Mouse (Mus musculus) urinary bladder, postnatal 14 days (tissue): ENCODE results near the gene Tspoap1.

Source experiments
- DNase-seq: peaks from one replicate; pipeline ENCODE4 v3.0.0; 2021; ENCODE audit warnings: low spot score

Tspoap1 gene

DNA sequence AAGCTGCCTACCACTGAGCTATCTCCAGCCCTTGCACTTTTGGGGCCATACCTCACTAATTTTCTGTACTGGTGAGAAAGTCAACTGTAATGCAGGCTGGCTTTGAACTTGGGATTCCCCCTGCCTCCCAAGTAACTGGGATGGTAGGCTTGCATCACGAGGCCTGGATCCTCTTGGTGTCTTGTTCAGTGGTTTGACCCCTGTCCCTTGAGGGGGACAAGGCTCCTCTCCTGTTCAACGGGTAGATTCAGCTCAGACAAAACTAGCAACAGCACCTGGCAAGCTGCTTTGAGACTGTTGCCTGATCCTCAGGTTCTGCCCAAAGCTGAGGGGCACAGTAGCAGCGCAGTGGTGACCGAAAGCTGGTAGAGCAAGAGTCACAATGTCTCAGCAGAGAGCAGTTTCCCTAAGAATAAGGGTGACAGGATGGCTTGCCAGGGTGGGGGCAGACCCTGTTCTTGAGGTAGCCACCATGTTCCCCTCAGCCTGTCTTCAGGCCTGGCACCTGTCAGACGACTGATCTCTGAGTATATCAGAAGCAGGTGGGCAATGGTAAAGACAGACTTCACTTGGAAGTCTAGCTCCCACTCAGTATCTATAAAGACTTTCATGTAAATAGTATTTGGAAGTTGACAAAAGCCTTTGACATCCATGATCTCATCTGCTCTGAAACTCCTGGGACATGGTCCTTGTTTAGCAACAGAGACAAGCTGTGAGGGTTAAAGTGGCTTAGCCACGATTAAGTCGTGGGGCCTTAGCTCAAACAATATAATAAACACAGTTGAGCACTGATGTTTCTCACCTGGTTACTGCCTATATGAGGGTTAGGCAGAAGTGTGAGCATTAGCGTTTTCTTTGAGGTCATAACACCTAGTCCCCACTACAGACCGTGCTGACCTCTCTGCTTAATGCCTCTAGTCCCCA lies 14.4 kb upstream of the Tspoap1 start:
- no peak for DNase-seq

DNA sequence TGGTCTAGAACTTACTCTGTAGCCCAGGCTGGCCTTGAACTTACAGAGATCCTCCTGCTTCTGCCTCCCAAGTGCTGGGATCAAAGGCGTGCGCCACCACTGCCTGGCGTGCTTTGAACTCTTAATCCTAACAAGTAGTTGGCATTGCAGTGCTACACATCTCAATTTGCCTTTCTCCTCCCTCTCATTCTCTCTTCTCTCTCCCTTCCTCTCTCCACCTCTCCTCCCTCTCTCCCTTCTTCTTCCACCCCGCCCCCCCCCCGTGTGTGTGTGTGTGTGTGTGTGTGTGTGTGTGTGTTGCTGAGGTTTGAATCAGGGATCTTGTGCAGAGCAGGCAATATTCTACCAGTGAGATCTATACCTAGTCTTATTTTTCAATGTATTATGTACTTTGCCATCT lies 13.0 kb upstream of the Tspoap1 start:
- DNase-seq, result no peak

DNA sequence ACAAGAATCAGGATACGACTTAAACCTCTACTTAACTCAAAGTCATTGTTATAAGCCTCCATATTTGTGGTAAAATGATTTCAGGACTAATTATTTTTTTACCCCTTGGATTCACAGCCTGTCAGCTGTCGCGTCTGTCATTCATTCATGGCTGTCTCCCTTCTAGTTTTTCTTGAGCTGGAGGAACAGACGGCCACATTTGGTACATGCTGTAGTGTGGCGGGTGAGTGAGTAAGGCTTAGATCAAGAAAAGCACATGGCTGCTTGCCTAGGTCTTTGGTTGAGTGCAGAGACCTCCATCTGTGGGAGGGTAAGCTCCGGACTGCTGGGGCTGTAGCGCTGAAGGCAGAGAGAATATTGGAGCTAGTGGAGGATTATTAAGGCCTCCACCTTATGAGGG lies 12.6 kb upstream of the Tspoap1 start:
- no peak for DNase-seq

DNA sequence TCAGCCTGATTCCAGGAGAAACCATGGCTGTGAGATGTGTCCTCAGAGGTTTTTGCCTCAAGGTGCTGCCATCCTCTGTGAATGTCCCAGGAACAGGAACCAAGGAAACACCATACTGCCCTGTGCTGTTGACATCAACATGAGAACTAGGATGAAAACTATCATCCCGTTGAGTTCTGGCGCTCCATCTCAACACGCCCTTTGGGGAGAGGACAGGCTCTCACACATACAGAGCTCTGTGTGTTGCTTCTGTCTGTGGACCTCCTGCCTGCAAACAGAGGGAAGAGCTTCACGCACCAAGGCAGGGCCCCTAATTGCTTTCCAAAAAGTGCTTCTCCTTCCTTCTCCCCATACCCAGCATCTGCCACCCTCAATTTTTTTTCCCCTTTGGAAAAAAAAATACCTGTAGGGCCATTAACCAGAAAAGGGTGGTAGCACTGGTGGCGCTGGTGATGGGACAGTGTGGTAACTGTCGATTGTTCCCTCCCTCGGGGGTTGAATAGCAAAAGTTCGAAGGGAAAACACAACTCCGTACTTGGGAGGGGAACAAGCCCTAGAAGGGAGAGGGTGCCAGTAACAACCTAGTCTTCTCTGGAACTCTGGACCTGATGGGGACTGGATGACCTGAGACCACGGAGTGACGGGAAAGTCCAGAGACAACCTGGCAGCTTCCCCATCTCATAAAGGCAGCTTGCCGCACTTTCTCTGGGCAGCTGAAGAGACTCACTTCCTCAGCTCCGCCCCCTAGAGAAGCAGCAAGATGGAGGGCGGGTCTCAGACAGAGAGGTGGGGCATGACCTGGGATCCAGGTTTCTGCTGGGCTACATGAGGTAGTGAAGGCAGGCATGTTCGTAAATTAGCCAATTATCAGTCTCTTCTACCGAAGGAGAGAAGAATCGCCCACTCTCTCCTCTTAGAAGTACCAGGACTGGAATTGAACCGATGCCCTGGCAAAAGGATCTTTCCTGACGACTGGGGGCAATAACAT lies 11.9 kb upstream of the Tspoap1 start:
- peak; percentile 25 for DNase-seq

DNA sequence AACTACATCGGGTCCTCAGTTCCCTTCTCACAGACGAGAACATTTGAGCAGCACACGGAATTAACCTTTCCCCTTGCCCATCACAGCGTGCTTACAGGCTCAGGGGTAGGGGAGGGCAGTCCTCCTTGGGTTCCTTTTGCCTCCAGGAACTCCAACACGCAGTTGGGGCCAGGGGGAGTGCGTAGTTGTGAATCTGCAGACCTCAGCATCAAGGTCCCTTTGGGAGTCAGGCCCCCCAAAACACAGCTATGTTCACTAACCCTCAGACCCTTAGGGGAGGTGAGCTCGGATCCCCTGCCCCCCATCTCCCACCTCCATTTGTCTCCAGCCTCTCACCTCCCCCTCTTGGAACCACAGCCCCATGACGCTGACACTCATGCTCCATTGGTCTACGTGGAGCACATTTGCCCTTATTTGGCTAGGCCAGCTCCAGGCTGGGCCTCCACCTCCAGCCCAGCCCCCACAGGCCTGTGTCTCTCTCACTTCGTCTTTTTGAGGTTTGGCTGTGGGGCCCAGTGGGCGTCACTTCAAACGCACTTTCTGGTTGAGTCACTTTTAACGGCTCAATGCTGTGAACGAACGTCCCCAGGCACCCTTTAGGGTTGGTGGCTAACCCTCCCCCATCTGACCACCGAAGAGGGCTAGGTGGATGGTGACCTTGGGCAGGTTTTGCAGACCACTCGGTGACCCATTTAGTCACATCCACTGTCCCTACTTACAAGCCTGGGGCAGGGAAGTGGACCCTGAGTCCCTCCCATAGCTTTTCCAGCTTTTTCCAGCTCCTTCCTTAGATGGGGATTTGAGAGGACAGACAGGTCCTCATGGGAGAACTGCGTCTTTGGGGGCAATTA lies 10.9 kb upstream of the Tspoap1 start:
- DNase-seq, result peak; percentile 43

DNA sequence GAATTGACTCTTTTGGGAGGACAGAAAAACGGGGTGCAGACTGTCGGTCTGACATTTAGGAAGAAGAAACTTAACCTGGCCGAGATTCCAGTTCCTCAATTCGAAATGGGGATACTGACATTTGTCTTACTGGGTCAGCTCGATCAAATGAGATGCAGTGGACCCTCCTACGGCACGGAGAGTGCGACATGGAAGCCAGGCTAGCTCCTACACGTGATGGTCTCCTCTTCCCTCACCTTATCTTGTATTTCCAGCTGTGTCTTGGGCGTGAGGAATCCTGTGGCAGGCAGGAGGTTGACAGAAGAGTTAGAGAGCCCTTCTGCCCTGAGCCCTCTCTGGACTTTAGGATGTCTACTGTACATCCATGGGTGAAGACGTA lies 10.3 kb upstream of the Tspoap1 start:
- no peak for DNase-seq

DNA sequence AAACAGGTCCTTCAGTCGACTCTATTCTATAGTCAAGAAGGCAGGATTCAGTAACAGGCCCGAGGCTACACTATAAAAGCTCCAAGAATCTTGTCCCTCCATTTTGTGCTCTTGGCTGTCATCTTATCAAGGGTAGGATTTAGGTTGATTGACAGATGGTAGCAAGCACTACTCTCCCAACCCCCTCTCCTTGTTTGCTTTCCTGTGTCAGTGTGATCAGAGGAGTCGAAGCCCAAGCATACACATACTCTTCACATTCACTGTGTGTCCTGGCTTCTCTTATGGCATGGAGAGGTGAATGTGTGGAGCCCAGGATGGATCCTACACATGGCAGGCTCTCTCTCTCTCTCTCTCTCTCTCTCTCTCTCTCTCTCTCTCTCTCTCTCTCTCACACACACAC lies 9.8 kb upstream of the Tspoap1 start:
- DNase-seq, result no peak

DNA sequence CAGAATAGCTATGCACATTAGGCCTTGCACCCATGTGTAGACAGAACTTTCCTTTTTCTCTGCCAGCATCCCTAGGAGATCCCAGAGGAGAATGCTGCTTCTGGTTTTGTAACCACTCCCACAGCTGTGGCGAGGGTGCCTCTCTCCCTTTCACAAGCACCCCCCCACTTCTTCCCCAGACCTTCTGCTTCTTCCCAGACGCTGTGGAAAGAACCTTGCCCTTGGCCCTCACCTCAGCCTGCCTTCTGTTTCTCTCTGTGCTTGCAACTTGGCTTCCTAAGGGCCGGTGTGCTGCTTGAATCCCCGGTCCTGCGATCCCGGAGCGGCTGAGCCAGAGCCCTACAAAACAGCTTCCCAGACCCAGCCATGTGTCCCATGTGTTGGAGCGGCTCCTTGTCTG lies 9.3 kb upstream of the Tspoap1 start:
- no peak for DNase-seq

DNA sequence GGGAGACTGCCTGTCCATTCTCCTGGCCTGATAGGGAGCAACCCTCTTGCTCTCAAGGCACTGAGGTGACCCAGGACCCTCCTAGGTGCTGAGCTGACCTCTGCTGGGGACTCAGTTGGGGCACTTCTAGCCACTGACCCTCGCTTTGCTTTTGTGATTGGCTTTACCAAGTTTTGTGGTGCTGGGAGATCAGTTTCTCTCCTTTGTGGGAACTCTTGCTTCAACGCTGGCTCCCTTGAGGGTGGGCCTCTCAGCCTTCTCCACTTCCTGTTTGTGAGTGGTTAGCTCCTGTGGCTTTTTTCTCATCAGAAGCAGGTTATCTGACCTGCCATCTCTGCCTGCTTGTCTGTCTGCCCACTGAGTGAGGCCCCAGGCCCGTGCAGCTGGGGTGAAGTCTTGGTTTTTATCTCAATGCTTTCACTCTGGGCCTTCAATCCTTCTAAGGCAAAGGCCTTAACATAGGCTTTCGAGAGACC lies 8.8 kb upstream of the Tspoap1 start:
- no peak for DNase-seq

DNA sequence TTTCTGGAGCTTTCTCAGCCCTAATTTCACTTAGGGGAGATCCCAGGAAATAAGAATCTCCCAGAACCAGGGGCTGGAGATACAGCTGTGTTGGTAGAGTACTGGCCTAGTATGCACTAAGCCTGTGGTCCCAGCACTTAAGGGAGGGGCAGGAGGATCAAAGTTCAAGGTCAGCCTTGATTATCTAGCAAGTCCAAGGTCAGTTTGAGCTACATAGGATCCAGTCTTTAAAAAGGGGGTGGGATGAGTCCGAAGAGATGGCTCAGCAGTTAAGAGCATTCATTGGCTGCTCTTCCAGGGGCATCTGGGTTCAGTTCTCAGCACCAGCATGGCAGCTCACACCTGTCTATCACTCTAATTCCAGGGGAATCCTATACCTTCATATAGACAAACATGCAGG lies 8.0 kb upstream of the Tspoap1 start:
- no peak for DNase-seq

DNA sequence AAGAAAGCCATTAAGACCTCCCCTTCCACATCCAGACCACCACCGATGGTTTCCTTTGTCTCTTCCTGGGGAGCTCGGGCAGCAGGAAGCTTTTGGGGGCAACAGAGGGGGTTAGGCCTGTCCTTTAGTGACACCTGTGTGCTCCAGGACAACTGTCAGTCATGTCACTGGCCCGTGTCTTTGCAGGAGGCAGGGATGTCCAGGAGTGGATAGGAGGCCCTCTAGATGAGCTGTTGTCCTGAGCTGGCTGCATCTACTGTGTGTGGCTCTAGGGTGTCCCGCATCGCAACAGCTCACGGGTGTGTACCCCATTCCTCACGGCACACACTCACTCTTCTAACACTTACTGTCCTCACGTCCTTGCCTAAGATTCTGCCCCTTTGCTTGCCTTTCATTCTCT lies 7.1 kb upstream of the Tspoap1 start:
- DNase-seq, result no peak

DNA sequence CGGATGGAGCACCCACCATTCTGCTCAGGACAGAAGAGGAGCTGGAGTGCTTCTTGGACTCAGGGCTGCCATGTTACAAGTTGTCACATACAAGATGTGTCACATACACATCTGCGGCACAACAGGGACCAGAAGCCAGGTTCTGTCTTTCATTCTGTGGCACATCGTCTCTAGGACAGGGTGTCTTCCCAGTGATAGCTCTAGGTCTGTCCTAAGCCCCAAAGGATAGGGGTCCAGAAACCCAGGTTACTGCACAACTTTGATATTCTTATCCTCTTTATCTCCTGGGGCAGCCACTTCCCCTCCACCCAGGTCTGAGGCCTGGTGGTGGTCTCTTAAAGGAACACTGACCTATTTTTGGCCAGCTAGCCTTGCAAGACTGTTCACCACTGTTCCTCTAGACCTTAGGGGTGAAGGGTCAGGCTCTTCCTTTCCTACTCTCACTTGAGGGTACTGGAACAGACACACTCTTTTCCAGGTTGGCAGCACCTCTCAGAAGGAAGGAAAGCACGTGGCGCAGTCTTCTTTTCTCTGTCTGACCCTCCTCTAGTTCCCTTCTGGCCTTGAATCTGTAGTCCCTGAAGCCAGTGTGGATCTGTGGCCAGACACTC lies 6.3 kb upstream of the Tspoap1 start:
- no peak for DNase-seq

DNA sequence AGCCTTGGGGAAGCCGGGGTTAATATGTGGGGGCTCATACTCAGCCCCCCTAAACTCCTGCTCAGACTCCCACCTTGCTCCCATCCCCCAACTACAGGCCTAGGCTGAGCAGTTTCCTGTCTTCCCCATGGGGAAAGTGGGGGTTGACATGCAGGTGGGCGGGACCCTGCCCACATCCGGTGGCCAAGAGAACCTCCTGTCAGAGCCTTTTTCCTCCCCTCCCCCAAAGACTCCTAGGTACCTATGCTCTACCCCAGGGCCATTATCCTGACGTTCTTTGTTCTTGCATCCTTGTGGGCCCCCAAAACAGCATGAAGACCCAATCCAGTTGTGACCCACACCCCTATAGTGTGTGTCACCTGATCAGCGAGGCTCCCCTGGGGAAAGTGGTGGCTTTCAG lies 5.7 kb upstream of the Tspoap1 start:
- DNase-seq, result no peak

DNA sequence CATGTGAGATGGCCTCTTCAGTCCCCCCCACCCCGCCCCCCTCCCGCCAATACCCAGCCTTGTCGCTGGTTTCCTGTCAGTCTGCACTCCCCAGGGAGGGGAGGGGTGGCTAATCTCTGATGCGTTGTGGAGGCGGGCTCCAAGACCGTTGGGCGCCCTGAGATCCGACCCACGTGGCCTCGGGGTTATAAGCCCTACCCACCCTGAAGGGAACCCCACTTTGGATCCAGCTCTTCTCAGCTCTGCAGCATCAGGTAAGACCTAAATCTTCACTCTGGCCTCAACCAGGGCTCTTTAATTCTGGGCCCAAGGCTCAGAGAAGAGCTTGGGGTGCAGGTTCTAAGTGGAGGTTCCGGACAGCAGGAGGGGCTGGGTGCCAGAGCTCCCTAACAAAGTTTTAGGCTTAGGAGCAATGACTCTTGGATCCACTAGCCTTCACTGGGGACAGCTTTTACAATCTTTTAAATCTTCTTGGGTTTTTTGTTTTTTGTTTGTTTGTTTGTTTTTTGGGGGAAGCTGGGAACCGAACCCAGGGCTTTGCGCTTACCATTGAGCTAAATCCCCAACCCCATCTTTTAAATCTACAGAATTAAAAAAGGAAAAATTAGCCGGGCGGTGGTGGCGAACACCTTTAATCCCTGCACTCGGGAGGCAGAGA lies 4.9 kb upstream of the Tspoap1 start:
- peak; percentile 21 for DNase-seq

DNA sequence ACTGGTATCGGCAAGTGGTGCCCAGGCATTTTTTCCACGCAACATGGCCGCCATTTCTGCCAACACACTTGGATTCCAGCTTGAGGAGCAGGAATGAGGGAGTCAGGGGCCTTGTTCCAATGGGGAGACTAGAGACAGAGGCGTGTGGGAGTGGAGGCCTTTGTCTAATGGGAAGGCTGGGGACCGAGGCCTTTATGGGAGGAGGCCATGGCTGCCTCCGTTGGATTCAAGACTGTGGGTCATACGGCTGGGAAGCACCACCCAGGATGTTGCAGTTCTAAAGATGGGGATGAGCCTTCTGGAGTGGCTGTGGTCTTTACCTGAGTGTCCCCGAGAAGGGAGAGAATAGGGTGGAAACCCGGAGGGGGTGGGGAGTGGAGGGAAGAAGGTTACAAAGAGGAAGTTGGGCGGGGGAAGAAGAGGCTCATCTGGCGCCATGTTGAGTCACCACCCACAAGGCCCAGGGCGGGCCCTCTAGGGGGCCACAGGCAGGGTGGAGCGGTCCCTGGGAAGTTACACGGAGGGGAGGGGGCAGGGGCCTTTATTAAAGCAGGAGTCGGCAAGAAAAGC lies 4.0 kb upstream of the Tspoap1 start:
- DNase-seq, result no peak

DNA sequence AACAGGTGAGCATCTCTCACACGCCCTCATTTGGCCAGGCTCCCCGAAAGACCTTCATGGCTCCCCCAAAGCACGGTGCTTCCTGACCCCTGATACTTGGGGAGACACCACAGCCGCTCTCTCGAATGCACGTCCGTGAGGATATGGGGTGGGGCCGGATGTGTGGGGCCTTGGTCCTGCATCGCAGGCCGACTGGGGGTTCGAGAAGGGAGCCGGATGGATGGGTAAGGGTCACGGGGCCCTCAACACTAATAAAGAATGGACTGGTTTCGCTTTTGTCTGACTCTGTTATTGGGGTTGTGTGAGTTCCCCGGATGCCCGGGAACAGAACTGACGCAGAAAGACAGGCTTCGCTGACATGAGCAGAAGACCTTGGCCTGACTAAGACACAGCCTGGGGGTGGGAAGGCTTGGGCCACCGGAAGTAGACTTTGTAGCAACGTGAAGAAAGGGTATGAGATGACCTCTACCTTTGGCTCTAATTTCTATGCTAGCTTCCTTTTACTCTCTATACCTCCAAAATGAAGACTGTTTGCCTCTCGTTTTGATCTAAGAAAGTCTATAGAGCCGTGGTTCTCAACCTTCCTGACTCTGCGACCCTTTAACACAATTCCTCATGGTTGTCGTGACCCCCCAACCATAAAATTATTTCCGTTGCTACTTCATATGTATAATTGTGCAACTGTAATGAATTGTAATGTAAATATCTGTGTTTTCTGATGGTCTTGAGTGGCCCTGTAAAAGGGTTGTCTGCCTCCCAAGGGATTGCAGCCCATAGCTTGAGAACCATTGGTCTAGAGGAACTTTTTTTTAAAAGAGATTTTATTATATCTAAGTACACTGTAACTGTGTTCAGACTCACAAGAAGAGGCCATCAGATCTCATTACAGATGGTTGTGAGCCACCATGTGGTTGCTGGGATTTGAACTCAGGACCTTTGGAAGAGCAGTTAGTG lies 3.1 kb upstream of the Tspoap1 start:
- DNase-seq, result no peak

DNA sequence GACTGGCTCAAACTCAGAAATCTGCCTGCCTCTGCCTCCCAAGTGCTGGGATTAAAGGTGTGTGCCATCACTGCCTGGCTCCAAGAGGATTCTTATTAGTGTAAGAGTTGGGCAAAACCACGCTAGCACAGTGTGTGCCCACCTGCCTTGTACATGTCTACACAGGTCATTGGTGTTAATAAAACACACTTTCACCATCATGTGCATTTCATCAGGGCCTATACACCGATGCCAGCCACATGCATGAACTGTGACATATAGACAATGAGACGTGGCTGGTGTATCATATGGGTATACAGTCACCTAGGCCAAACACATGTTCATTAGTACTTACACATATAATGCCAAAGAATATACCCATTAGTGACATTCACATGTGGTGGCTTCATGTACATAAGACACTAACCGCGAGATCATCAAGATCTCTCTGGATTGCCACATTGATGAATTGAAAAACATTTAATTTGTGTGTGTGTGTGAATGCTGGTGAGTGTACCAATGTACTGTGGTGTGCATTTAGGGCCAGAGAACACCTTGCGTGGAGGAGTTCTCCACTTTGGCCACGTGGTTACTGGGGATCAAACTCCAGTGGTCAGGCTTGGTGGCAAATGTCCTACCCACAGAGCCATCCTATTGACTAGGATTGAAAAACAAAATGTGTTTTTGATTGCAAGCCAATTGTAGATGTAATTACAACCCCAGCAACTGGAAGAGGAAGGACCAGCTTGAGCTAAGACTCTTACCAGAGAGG lies 2.0 kb upstream of the Tspoap1 start:
- DNase-seq, result no peak

DNA sequence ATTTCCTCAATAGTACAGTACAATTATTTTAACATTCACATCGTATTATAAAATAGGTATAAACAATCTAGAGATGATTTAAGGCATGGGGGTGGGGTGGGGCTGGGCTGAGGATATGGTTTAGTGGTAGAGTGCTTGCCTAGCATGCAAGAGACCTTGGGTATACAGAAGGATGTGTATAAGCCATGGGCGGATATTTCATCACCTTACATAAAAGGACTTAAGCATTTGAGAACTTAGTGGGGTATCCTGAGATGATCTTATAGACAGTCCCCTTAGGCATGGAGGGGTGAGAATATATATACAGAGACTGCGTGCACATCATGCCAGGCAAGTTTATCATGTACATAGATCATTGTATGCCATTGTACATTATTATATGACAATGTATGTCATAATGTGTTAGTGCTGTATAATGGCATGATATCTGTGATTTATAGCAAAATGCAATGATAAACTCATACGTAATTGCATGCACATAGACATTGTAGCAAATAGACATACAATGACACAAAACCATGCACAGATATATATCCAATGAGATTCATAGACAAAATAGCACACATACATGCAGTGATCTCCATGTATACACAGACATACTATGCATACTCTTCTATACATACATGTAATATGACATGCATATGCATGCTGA lies 1.3 kb upstream of the Tspoap1 start:
- DNase-seq, result no peak
